Mouse (Mus musculus): ENCODE results near the gene Rab26. TPM values are rescaled to one million over a fixed set of nuclear protein-coding genes. Genes with fewer than 3 reads are reported as not detected.
A peak's percentile ranks its signal among the peaks of the same experiment; 100 is the strongest.

The Rab26 gene
- polyA plus RNA-seq, 1 experiment: 1.1 TPM

GRCm38 (mm10) chr17:24485090-24485860 is 48.7 kb downstream of the Rab26 start:
- Histone ChIP-seq H3K4me3 (ENCODE audit: control insufficient read depth, low read depth, low read length) (no peak overlapping the region), H3K27ac (ENCODE audit: control insufficient read depth, insufficient read depth, low read depth, low read length) (no peak overlapping the region), H3K4me1 (ENCODE audit: control insufficient read depth, insufficient read depth, low read length) (peaks cover 9% of the 10 kb centered on the region), H3K27me3 (ENCODE audit: control insufficient read depth, insufficient read depth, low read length) (no peaks in the 10 kb centered on the region), H3K36me3 (ENCODE audit: control insufficient read depth, insufficient read depth, low read length) (no peaks in the 10 kb centered on the region)
- TF ChIP-seq CTCF (IDR thresholded peaks at IDR 0.05; ENCODE audit: control insufficient read depth, insufficient read depth, insufficient replicate concordance, low read depth, low read length): no peak
- no peak for TF ChIP-seq POLR2A (IDR thresholded peaks at IDR 0.05; ENCODE audit: control insufficient read depth, low read depth, low read length)

GRCm38 (mm10) chr17:24483495-24483894 is 50.5 kb downstream of the Rab26 start:
- H3K27me3 ChIP-seq (ENCODE audit: control insufficient read depth, insufficient read depth, low read length): no peaks in the 10 kb centered on the region
- no peaks in the 10 kb centered on the region for H3K36me3 ChIP-seq (ENCODE audit: control insufficient read depth, insufficient read depth, low read length)
- no peak overlapping the region for H3K4me3 ChIP-seq (ENCODE audit: control insufficient read depth, low read depth, low read length)
- TF ChIP-seq POLR2A (IDR thresholded peaks at IDR 0.05; ENCODE audit: control insufficient read depth, low read depth, low read length): no peak
- TF ChIP-seq CTCF (IDR thresholded peaks at IDR 0.05; ENCODE audit: control insufficient read depth, insufficient read depth, insufficient replicate concordance, low read depth, low read length): no peak
- H3K4me1 ChIP-seq (ENCODE audit: control insufficient read depth, insufficient read depth, low read length): peaks cover 7% of the 10 kb centered on the region
- H3K27ac ChIP-seq (ENCODE audit: control insufficient read depth, insufficient read depth, low read depth, low read length): no peak overlapping the region

- Histone ChIP-seq H3K36me3 (ENCODE audit: control insufficient read depth, insufficient read depth, low read length) (no peaks in the 10 kb centered on the region), H3K27me3 (ENCODE audit: control insufficient read depth, insufficient read depth, low read length) (no peaks in the 10 kb centered on the region), H3K4me1 (ENCODE audit: control insufficient read depth, insufficient read depth, low read length) (peaks cover 16% of the 10 kb centered on the region), H3K4me3 (ENCODE audit: control insufficient read depth, low read depth, low read length) (no peak overlapping the region), H3K27ac (ENCODE audit: control insufficient read depth, insufficient read depth, low read depth, low read length) (no peak overlapping the region)
- no peak for TF ChIP-seq POLR2A (IDR thresholded peaks at IDR 0.05; ENCODE audit: control insufficient read depth, low read depth, low read length)
- no peak for TF ChIP-seq CTCF (IDR thresholded peaks at IDR 0.05; ENCODE audit: control insufficient read depth, insufficient read depth, insufficient replicate concordance, low read depth, low read length)
Observed at GRCm38 (mm10) chr17:24481027-24481815, 52.8 kb downstream of the Rab26 start.

- TF ChIP-seq POLR2A (IDR thresholded peaks at IDR 0.05; ENCODE audit: control insufficient read depth, low read depth, low read length) (no peak), CTCF (IDR thresholded peaks at IDR 0.05; ENCODE audit: control insufficient read depth, insufficient read depth, insufficient replicate concordance, low read depth, low read length) (no peak)
- H3K4me3 ChIP-seq (ENCODE audit: control insufficient read depth, low read depth, low read length): no peak overlapping the region
- peaks cover 13% of the 10 kb centered on the region for H3K4me1 ChIP-seq (ENCODE audit: control insufficient read depth, insufficient read depth, low read length)
- H3K27ac ChIP-seq (ENCODE audit: control insufficient read depth, insufficient read depth, low read depth, low read length): no peak overlapping the region; the same call in 1 of the 2 replicates
- H3K27me3 ChIP-seq (ENCODE audit: control insufficient read depth, insufficient read depth, low read length): no peaks in the 10 kb centered on the region
- no peaks in the 10 kb centered on the region for H3K36me3 ChIP-seq (ENCODE audit: control insufficient read depth, insufficient read depth, low read length)
Observed at GRCm38 (mm10) chr17:24480201-24480826, 53.7 kb downstream of the Rab26 start.

GRCm38 (mm10) chr17:24479431-24479830 is 54.6 kb downstream of the Rab26 start:
- peaks cover 14% of the 10 kb centered on the region for H3K4me1 ChIP-seq (ENCODE audit: control insufficient read depth, insufficient read depth, low read length)
- no peak overlapping the region for H3K4me3 ChIP-seq (ENCODE audit: control insufficient read depth, low read depth, low read length)
- no peak overlapping the region for H3K27ac ChIP-seq (ENCODE audit: control insufficient read depth, insufficient read depth, low read depth, low read length)
- TF ChIP-seq CTCF (IDR thresholded peaks at IDR 0.05; ENCODE audit: control insufficient read depth, insufficient read depth, insufficient replicate concordance, low read depth, low read length) (no peak), POLR2A (IDR thresholded peaks at IDR 0.05; ENCODE audit: control insufficient read depth, low read depth, low read length) (no peak)
- no peaks in the 10 kb centered on the region for H3K27me3 ChIP-seq (ENCODE audit: control insufficient read depth, insufficient read depth, low read length)
- no peaks in the 10 kb centered on the region for H3K36me3 ChIP-seq (ENCODE audit: control insufficient read depth, insufficient read depth, low read length)

GRCm38 (mm10) chr17:24478663-24479380 is 55.2 kb downstream of the Rab26 start, which contains the start of gene Mlst8:
TSS of gene Mlst8 (minus strand) at chr17:24479078.
- peak; percentile 87; the same call in 1 of the 2 replicates for TF ChIP-seq CTCF (IDR thresholded peaks at IDR 0.05; ENCODE audit: control insufficient read depth, insufficient read depth, insufficient replicate concordance, low read depth, low read length)
- peak; percentile 79 for TF ChIP-seq POLR2A (IDR thresholded peaks at IDR 0.05; ENCODE audit: control insufficient read depth, low read depth, low read length)

More at GRCm38 (mm10) chr17:24478663-24479380, 55.2 kb downstream of the Rab26 start, which contains the start of gene Mlst8:
- H3K27me3 ChIP-seq (ENCODE audit: control insufficient read depth, insufficient read depth, low read length): no peaks in the 10 kb centered on the region
- peaks cover 20% of the 10 kb centered on the region for H3K4me1 ChIP-seq (ENCODE audit: control insufficient read depth, insufficient read depth, low read length)
- no peaks in the 10 kb centered on the region for H3K36me3 ChIP-seq (ENCODE audit: control insufficient read depth, insufficient read depth, low read length)
- H3K4me3 ChIP-seq (ENCODE audit: control insufficient read depth, low read depth, low read length): peak within 1 kb of the TSS; percentile 100
- peak within 1 kb of the TSS; percentile 99 for H3K27ac ChIP-seq (ENCODE audit: control insufficient read depth, insufficient read depth, low read depth, low read length)

All from testis, adult 2 months (tissue).